Mouse (Mus musculus): ENCODE results near the gene Ttll8. TPM values are rescaled to one million over a fixed set of nuclear protein-coding genes. Genes with fewer than 3 reads are reported as not detected.

Gene Ttll8
- polyA plus RNA-seq, 1 experiment from 2014 or later: not detected

GRCm38 (mm10) chr15:88877021-88877400 is 77.2 kb downstream of the Ttll8 start:
- H3K36me3 ChIP-seq (ENCODE audit: control insufficient read depth, insufficient read depth): no peaks in the 10 kb centered on the region
- ATAC-seq (ENCODE audit: low read depth): no peak
- H3K4me1 ChIP-seq (ENCODE audit: control insufficient read depth, low read depth, low read length): peaks cover 5% of the 10 kb centered on the region; the same call in 1 of the 2 replicates
- no peak overlapping the region for H3K27ac ChIP-seq (ENCODE audit: low read length)
- H3K4me2 ChIP-seq (ENCODE audit: low read depth, low read length): no peak overlapping the region
- 48% methylated on average over 10 of the region's 10 CpGs for WGBS (ENCODE audit: insufficient replicate concordance)
- no peak overlapping the region for H3K9ac ChIP-seq (ENCODE audit: low read depth, low read length)
- no peaks in the 10 kb centered on the region for H3K9me3 ChIP-seq (replicated peaks; ENCODE audit: control insufficient read depth, low read length)
- no peak overlapping the region for H3K4me3 ChIP-seq (ENCODE audit: low read depth, low read length)
- no peaks in the 10 kb centered on the region for H3K27me3 ChIP-seq (ENCODE audit: control insufficient read depth, insufficient read depth, low read depth, low read length)

GRCm38 (mm10) chr15:88876155-88877020 is 77.8 kb downstream of the Ttll8 start:
- H3K9ac ChIP-seq (ENCODE audit: low read depth, low read length): no peak overlapping the region
- peak overlapping the region; percentile 41; the same call in 1 of the 2 replicates for H3K27ac ChIP-seq (ENCODE audit: low read length)
- H3K36me3 ChIP-seq (ENCODE audit: control insufficient read depth, insufficient read depth): no peaks in the 10 kb centered on the region
- WGBS (ENCODE audit: insufficient replicate concordance): 11% methylated on average over 28 of the region's 28 CpGs
- no peak overlapping the region for H3K4me2 ChIP-seq (ENCODE audit: low read depth, low read length)
- H3K27me3 ChIP-seq (ENCODE audit: control insufficient read depth, insufficient read depth, low read depth, low read length): no peaks in the 10 kb centered on the region
- H3K4me1 ChIP-seq (ENCODE audit: control insufficient read depth, low read depth, low read length): peaks cover 5% of the 10 kb centered on the region; the same call in 1 of the 2 replicates
- peak; percentile 16 for ATAC-seq (ENCODE audit: low read depth)
- H3K9me3 ChIP-seq (replicated peaks; ENCODE audit: control insufficient read depth, low read length): no peaks in the 10 kb centered on the region
- H3K4me3 ChIP-seq (ENCODE audit: low read depth, low read length): no peak overlapping the region

GRCm38 (mm10) chr15:88875625-88876081 is 78.6 kb downstream of the Ttll8 start:
- Histone ChIP-seq H3K27me3 (ENCODE audit: control insufficient read depth, insufficient read depth, low read depth, low read length) (no peaks in the 10 kb centered on the region), H3K27ac (ENCODE audit: low read length) (peak overlapping the region; percentile 41; the same call in 1 of the 2 replicates), H3K4me2 (ENCODE audit: low read depth, low read length) (no peak overlapping the region), H3K4me3 (ENCODE audit: low read depth, low read length) (no peak overlapping the region), H3K36me3 (ENCODE audit: control insufficient read depth, insufficient read depth) (no peaks in the 10 kb centered on the region), H3K9me3 (replicated peaks; ENCODE audit: control insufficient read depth, low read length) (no peaks in the 10 kb centered on the region), H3K9ac (ENCODE audit: low read depth, low read length) (no peak overlapping the region), H3K4me1 (ENCODE audit: control insufficient read depth, low read depth, low read length) (peaks cover 5% of the 10 kb centered on the region; the same call in 1 of the 2 replicates)
- peak; percentile 84 for ATAC-seq (ENCODE audit: low read depth)
- 17% methylated on average over 10 of the region's 10 CpGs for WGBS (ENCODE audit: insufficient replicate concordance)

GRCm38 (mm10) chr15:88874477-88874876 is 79.7 kb downstream of the Ttll8 start:
- ATAC-seq (ENCODE audit: low read depth): no peak
- WGBS (ENCODE audit: insufficient replicate concordance): 61% methylated on average over 6 of the region's 6 CpGs

GRCm38 (mm10) chr15:88874061-88874460 is 80.2 kb downstream of the Ttll8 start:
- no peak overlapping the region for H3K27ac ChIP-seq (ENCODE audit: low read length)
- H3K9ac ChIP-seq (ENCODE audit: low read depth, low read length): no peak overlapping the region
- H3K4me1 ChIP-seq (ENCODE audit: control insufficient read depth, low read depth, low read length): peaks cover 7% of the 10 kb centered on the region; the same call in 1 of the 2 replicates
- ATAC-seq (ENCODE audit: low read depth): no peak
- no peaks in the 10 kb centered on the region for H3K27me3 ChIP-seq (ENCODE audit: control insufficient read depth, insufficient read depth, low read depth, low read length)
- WGBS (ENCODE audit: insufficient replicate concordance): 62% methylated on average over 3 of the region's 3 CpGs
- H3K9me3 ChIP-seq (replicated peaks; ENCODE audit: control insufficient read depth, low read length): no peaks in the 10 kb centered on the region
- H3K4me2 ChIP-seq (ENCODE audit: low read depth, low read length): no peak overlapping the region
- H3K36me3 ChIP-seq (ENCODE audit: control insufficient read depth, insufficient read depth): no peaks in the 10 kb centered on the region
- no peak overlapping the region for H3K4me3 ChIP-seq (ENCODE audit: low read depth, low read length)

More at GRCm38 (mm10) chr15:88874477-88874876, 79.7 kb downstream of the Ttll8 start:
- Histone ChIP-seq H3K9me3 (replicated peaks; ENCODE audit: control insufficient read depth, low read length) (no peaks in the 10 kb centered on the region), H3K36me3 (ENCODE audit: control insufficient read depth, insufficient read depth) (no peaks in the 10 kb centered on the region), H3K4me2 (ENCODE audit: low read depth, low read length) (no peak overlapping the region), H3K4me3 (ENCODE audit: low read depth, low read length) (no peak overlapping the region), H3K27ac (ENCODE audit: low read length) (no peak overlapping the region), H3K27me3 (ENCODE audit: control insufficient read depth, insufficient read depth, low read depth, low read length) (no peaks in the 10 kb centered on the region), H3K4me1 (ENCODE audit: control insufficient read depth, low read depth, low read length) (peaks cover 7% of the 10 kb centered on the region; the same call in 1 of the 2 replicates), H3K9ac (ENCODE audit: low read depth, low read length) (no peak overlapping the region)

- peak overlapping the region; percentile 70 for H3K27ac ChIP-seq (ENCODE audit: low read length)
- H3K9me3 ChIP-seq (replicated peaks; ENCODE audit: control insufficient read depth, low read length): no peaks in the 10 kb centered on the region
- H3K27me3 ChIP-seq (ENCODE audit: control insufficient read depth, insufficient read depth, low read depth, low read length): no peaks in the 10 kb centered on the region
- H3K4me3 ChIP-seq (ENCODE audit: low read depth, low read length): no peak overlapping the region
- no peak overlapping the region for H3K4me2 ChIP-seq (ENCODE audit: low read depth, low read length)
- H3K9ac ChIP-seq (ENCODE audit: low read depth, low read length): no peak overlapping the region
- peak; percentile 72 for ATAC-seq (ENCODE audit: low read depth)
- no peaks in the 10 kb centered on the region for H3K36me3 ChIP-seq (ENCODE audit: control insufficient read depth, insufficient read depth)
- WGBS (ENCODE audit: insufficient replicate concordance): 47% methylated on average over 5 of the region's 5 CpGs
- peaks cover 15% of the 10 kb centered on the region for H3K4me1 ChIP-seq (ENCODE audit: control insufficient read depth, low read depth, low read length)
Observed at GRCm38 (mm10) chr15:88870418-88871185, 83.6 kb downstream of the Ttll8 start.

- WGBS (ENCODE audit: insufficient replicate concordance): 74% methylated on average over 6 of the region's 6 CpGs
- no peak overlapping the region for H3K4me2 ChIP-seq (ENCODE audit: low read depth, low read length)
- peaks cover 6% of the 10 kb centered on the region for H3K36me3 ChIP-seq (ENCODE audit: control insufficient read depth, insufficient read depth)
- H3K9ac ChIP-seq (ENCODE audit: low read depth, low read length): no peak overlapping the region
- peaks cover 27% of the 10 kb centered on the region for H3K4me1 ChIP-seq (ENCODE audit: control insufficient read depth, low read depth, low read length)
- no peaks in the 10 kb centered on the region for H3K27me3 ChIP-seq (ENCODE audit: control insufficient read depth, insufficient read depth, low read depth, low read length)
- H3K4me3 ChIP-seq (ENCODE audit: low read depth, low read length): no peak overlapping the region
- ATAC-seq (ENCODE audit: low read depth): peak; percentile 31
- no peaks in the 10 kb centered on the region for H3K9me3 ChIP-seq (replicated peaks; ENCODE audit: control insufficient read depth, low read length)
- H3K27ac ChIP-seq (ENCODE audit: low read length): peak overlapping the region; percentile 76
Observed at GRCm38 (mm10) chr15:88868024-88868742, 86.0 kb downstream of the Ttll8 start.

GRCm38 (mm10) chr15:88867368-88868023 is 86.7 kb downstream of the Ttll8 start:
- Histone ChIP-seq H3K4me3 (ENCODE audit: low read depth, low read length) (no peak overlapping the region), H3K9me3 (replicated peaks; ENCODE audit: control insufficient read depth, low read length) (no peaks in the 10 kb centered on the region), H3K9ac (ENCODE audit: low read depth, low read length) (no peak overlapping the region), H3K27me3 (ENCODE audit: control insufficient read depth, insufficient read depth, low read depth, low read length) (no peaks in the 10 kb centered on the region), H3K4me2 (ENCODE audit: low read depth, low read length) (no peak overlapping the region), H3K27ac (ENCODE audit: low read length) (peak overlapping the region; percentile 76), H3K36me3 (ENCODE audit: control insufficient read depth, insufficient read depth) (peaks cover 6% of the 10 kb centered on the region), H3K4me1 (ENCODE audit: control insufficient read depth, low read depth, low read length) (peaks cover 34% of the 10 kb centered on the region)
- peak; percentile 31 for ATAC-seq (ENCODE audit: low read depth)
- WGBS (ENCODE audit: insufficient replicate concordance): 32% methylated on average over 5 of the region's 5 CpGs
